Mouse (Mus musculus) cerebellum, adult 2 months (tissue): ENCODE measurements around the gene Syne1. TPM values are rescaled to one million over a fixed set of nuclear protein-coding genes. Genes with fewer than 3 reads are reported as not detected.

Experiments
- DNase-seq, 2 experiments: peaks; one replicate each; pipeline ENCODE4 v3.0.0; 2021
- H3K27ac ChIP-seq: fragments of 200-500 bp; 2 replicates; pipeline ENCODE4 v1.5.1; 2012; ENCODE audit warnings: low read length, control low read depth, inconsistent platforms; ENCODE audit not compliant: insufficient read depth
- H3K27me3 ChIP-seq: fragments of 200-500 bp; 2 replicates; pipeline ENCODE4 v1.6.1; 2012; ENCODE audit warnings: inconsistent platforms, mild to moderate bottlenecking, low read length, moderate library complexity; ENCODE audit not compliant: control insufficient read depth, insufficient read depth
- H3K4me1 ChIP-seq: fragments of 200-500 bp; 2 replicates; pipeline ENCODE4 v1.6.1; 2011; ENCODE audit warnings: low read length; ENCODE audit not compliant: control insufficient read depth, insufficient read depth
- H3K4me3 ChIP-seq: fragments of 200-500 bp; replicated peaks from 2 replicates; pipeline ENCODE3; 2011; ENCODE audit warnings: mild to moderate bottlenecking, low read depth, low read length, control low read depth; ENCODE audit not compliant: insufficient read depth
- CTCF ChIP-seq: fragments of 200-500 bp; IDR thresholded peaks from 2 replicates; pipeline ENCODE4 v1.5.1; 2011; ENCODE audit warnings: low read depth, mild to moderate bottlenecking, control low read depth, low read length, moderate library complexity, borderline replicate concordance; ENCODE audit not compliant: insufficient read depth
- POLR2A ChIP-seq: fragments of 200-500 bp; IDR thresholded peaks from 2 replicates; pipeline ENCODE4 v1.6.1; 2011; ENCODE audit warnings: low read length, control low read depth, borderline replicate concordance; ENCODE audit not compliant: insufficient read depth
- WGBS: fragments of 180-500 bp; shearing (Covaris S2); methylation state at CpG from one replicate; pipeline ENCODE4 v1.1.7; 2018; 5-methylcytosine and 5-hydroxymethylcytosine counted together
- polyA plus RNA-seq: library from polyadenylated mRNA; depleted of rRNA; stranded (reverse); fragments of >200 nt; gene quantifications from 2 replicates; pipeline ENCODE4 v1.2.3, GENCODE M21; 2012

Syne1 gene
- polyA plus RNA-seq, 1 experiment, result 295 TPM

- 88% methylated on average over 5 of the region's 5 CpGs for WGBS
- no peak overlapping the region for H3K4me3 ChIP-seq
- H3K27me3 ChIP-seq, result no peaks in the 10 kb centered on the region
- TF ChIP-seq POLR2A, result no peak
- TF ChIP-seq CTCF, result no peak
- H3K27ac ChIP-seq, result no peak overlapping the region
- H3K4me1 ChIP-seq, result peaks cover 10% of the 10 kb centered on the region
- no peak for DNase-seq
Observed at GRCm38 (mm10) chr10:5205570-5205969, 345.7 kb downstream of the Syne1 start.

GRCm38 (mm10) chr10:5203837-5204236, 347.4 kb downstream of the Syne1 start:
- TF ChIP-seq POLR2A, result no peak
- no peak for TF ChIP-seq CTCF
- DNase-seq, result peak; percentile 72 to 85
- Histone ChIP-seq H3K4me1 (peaks cover 10% of the 10 kb centered on the region), H3K4me3 (no peak overlapping the region), H3K27me3 (no peaks in the 10 kb centered on the region), H3K27ac (peak overlapping the region; percentile 36; the same call in 1 of the 2 replicates)
- 6% methylated on average over 10 of the region's 10 CpGs for WGBS

GRCm38 (mm10) chr10:5197356-5197755, 353.9 kb downstream of the Syne1 start:
- peaks cover 13% of the 10 kb centered on the region; the same call in 1 of the 2 replicates for H3K4me1 ChIP-seq
- H3K4me3 ChIP-seq, result no peak overlapping the region
- WGBS, result 79% methylated on average over 2 of the region's 2 CpGs
- H3K27ac ChIP-seq, result no peak overlapping the region
- TF ChIP-seq CTCF (no peak), POLR2A (no peak)
- H3K27me3 ChIP-seq, result no peaks in the 10 kb centered on the region
- DNase-seq, result no peak

GRCm38 (mm10) chr10:5196267-5196666, 355.0 kb downstream of the Syne1 start:
- WGBS, result 86% methylated on average over 5 of the region's 5 CpGs
- TF ChIP-seq POLR2A, result no peak
- TF ChIP-seq CTCF, result no peak

GRCm38 (mm10) chr10:5195288-5195687, 356.0 kb downstream of the Syne1 start:
- WGBS, result 55% methylated on average over 5 of the region's 5 CpGs
- Histone ChIP-seq H3K27ac (peak overlapping the region; percentile 5; the same call in 1 of the 2 replicates), H3K4me1 (peaks cover 18% of the 10 kb centered on the region; the same call in 1 of the 2 replicates), H3K4me3 (no peak overlapping the region), H3K27me3 (no peaks in the 10 kb centered on the region)
- TF ChIP-seq CTCF (no peak), POLR2A (no peak)
- no peak for DNase-seq

More at GRCm38 (mm10) chr10:5196267-5196666, 355.0 kb downstream of the Syne1 start:
- DNase-seq, result no peak
- Histone ChIP-seq H3K4me1 (peaks cover 13% of the 10 kb centered on the region; the same call in 1 of the 2 replicates), H3K27me3 (no peaks in the 10 kb centered on the region), H3K27ac (no peak overlapping the region), H3K4me3 (no peak overlapping the region)

DNA sequence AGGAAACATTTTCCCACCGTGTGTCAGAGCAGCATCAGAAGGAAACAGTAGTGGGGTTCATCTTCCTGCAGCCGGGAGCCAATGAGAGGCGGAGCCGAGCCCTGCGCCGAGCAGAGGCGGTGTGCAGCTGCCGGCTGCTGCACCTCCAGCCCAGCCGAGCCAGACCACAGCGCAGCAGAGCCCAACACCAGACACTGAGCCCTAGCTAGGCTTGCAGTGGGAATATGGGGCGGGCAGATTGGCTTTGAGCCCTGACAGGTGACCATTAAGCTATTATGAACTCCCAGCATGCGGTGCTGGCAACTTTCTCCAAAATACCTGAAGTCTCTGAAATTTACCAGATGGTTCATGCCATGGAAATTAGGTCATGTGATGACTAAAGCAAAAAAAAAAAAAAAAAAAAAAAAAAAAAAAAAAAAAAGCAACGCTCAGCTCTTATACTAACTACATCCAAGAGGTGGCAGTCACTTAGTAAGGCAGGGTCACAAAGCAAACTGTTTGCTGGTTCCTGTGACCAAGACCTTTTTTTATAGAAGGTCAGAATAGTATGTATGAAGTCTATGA, 356.5 kb downstream of the Syne1 start:
- Histone ChIP-seq H3K4me3 (peak overlapping the region; percentile 75), H3K4me1 (peaks cover 18% of the 10 kb centered on the region; the same call in 1 of the 2 replicates), H3K27ac (peak overlapping the region; percentile 98), H3K27me3 (no peaks in the 10 kb centered on the region)
- DNase-seq, result peak; percentile 89 to 93
- WGBS, result under 1% methylated on average over 13 of the region's 13 CpGs
- TF ChIP-seq CTCF, result no peak
- peak; percentile 93 for TF ChIP-seq POLR2A

DNA sequence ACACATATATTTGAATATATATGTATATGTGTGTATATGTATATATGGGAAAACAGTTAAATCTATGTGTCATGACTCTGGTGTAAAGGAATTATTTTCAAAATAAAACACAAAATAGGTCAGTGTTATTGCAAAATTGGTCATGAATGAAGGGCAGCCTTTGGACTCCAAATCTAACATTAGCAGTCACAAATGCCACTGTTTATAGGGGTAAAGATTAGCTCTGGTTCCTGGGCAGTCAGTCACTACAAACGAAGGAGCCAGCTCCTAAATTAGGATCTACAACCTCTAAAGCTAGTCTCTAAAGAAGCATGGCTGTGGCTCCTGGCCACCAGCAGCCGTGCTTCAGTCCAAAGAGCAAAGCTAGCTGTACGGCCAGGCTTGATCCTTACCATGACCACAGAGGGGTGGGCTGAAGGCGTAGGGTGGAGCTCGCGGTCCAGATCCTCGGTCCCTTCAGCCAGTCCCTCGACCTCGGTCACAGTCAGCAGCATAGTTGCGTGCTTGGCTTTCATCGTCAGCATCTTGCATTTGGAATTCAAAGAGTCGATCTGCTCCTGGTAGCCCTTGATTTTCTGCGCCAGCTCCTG, 357.1 kb downstream of the Syne1 start:
- Histone ChIP-seq H3K4me1 (peaks cover 20% of the 10 kb centered on the region; the same call in 1 of the 2 replicates), H3K27me3 (no peaks in the 10 kb centered on the region), H3K27ac (peak overlapping the region; percentile 98), H3K4me3 (peak overlapping the region; percentile 75)
- no peak for DNase-seq
- 1% methylated on average over 13 of the region's 13 CpGs for WGBS
- no peak for TF ChIP-seq CTCF
- TF ChIP-seq POLR2A, result no peak

GRCm38 (mm10) chr10:5192861-5193490, 358.3 kb downstream of the Syne1 start:
- TF ChIP-seq CTCF (no peak), POLR2A (no peak)
- WGBS, result 39% methylated on average over 9 of the region's 9 CpGs
- peak overlapping the region; percentile 23 for H3K4me3 ChIP-seq

More at GRCm38 (mm10) chr10:5192861-5193490, 358.3 kb downstream of the Syne1 start:
- H3K27me3 ChIP-seq, result no peaks in the 10 kb centered on the region
- H3K4me1 ChIP-seq, result peaks cover 22% of the 10 kb centered on the region; the same call in 1 of the 2 replicates
- DNase-seq, result peak; percentile 39 to 48
- peak overlapping the region; percentile 27; the same call in 1 of the 2 replicates for H3K27ac ChIP-seq
